Mouse (Mus musculus) midbrain, embryonic 10.5 days (tissue): Measurements from ENCODE around the gene Birc2. TPM values are rescaled to one million over a fixed set of nuclear protein-coding genes. Genes with fewer than 3 reads are reported as not detected.
"Not testable (repeated sequence)": the region's sequence is repeated elsewhere in the genome, so short reads cannot be mapped to it uniquely, and the experiment has no call there.

Experiments
- DNase-seq: peaks from one replicate; pipeline ENCODE4 v3.0.0-alpha.2; 2017; ENCODE audit warnings: low spot score
- H3K27ac ChIP-seq: fragments of 300-500 bp; sonication (generic); replicated peaks from 2 replicates; pipeline ENCODE4 v1.5.1; 2016; ENCODE audit warnings: mild to moderate bottlenecking
- H3K27me3 ChIP-seq: fragments of 300-500 bp; sonication (generic); 2 replicates; pipeline ENCODE4 v1.6.1; 2016; ENCODE audit warnings: low read depth, mild to moderate bottlenecking; ENCODE audit not compliant: poor library complexity, severe bottlenecking
- H3K36me3 ChIP-seq: fragments of 300-500 bp; sonication (generic); 2 replicates; pipeline ENCODE4 v1.6.1; 2016; ENCODE audit warnings: mild to moderate bottlenecking, moderate library complexity
- H3K4me1 ChIP-seq: fragments of 300-500 bp; sonication (generic); 2 replicates; pipeline ENCODE4 v1.6.1; 2016
- H3K4me3 ChIP-seq: fragments of 300-500 bp; sonication (generic); 2 replicates; pipeline ENCODE4 v1.5.1; 2016; ENCODE audit warnings: mild to moderate bottlenecking, moderate library complexity
- H3K9me3 ChIP-seq: fragments of 300-500 bp; sonication (generic); replicated peaks from 2 replicates; pipeline ENCODE4 v1.6.1; 2016; ENCODE audit warnings: mild to moderate bottlenecking
- WGBS: fragments of 180-500 bp; shearing (Covaris S2); methylation state at CpG from one replicate; pipeline ENCODE4 v1.1.7; 2016; 5-methylcytosine and 5-hydroxymethylcytosine counted together
- polyA plus RNA-seq: library from polyadenylated mRNA; unstranded; fragments of >200 nt; fragmentation: Nextera tagmentation; extraction: Ambion mirVana; gene quantifications from 2 replicates; pipeline ENCODE4 v1.2.1, GENCODE M21; 2016

Gene Birc2
- polyA plus RNA-seq, 1 experiment from 2014 or later, result 30.7 TPM

DNA sequence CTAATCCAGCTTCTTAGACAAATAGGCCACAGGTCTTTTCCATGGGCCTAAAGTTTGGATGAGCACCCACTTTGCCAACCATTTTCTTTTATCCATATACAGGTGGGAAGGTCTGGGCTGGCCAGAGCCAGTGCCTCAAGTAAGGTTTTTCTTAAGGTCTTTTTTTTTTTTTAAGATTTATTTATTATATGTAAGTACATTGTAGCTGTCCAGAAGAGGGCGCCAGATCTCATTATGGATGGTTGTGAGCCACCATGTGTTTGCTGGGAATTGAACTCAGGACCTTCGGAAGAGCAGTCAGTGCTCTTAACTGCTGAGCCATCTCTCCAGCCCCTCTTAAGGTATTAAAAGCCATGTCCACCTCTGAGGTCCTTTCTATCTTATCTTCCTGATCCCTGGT is 30.1 kb upstream of the Birc2 start:
- H3K27ac ChIP-seq, H3K4me3 ChIP-seq, DNase-seq, H3K9me3 ChIP-seq, H3K36me3 ChIP-seq, H3K4me1 ChIP-seq, H3K27me3 ChIP-seq: not testable (repeated sequence)
- 95% methylated on average over 2 of the region's 2 CpGs for WGBS

GRCm38 (mm10) chr9:7860976-7861375 is 24.1 kb upstream of the Birc2 start:
- no peaks in the 10 kb centered on the region for H3K27me3 ChIP-seq
- WGBS, result 90% methylated on average over 5 of the region's 5 CpGs
- no peak for DNase-seq
- H3K27ac ChIP-seq, result no peak overlapping the region
- H3K36me3 ChIP-seq, result no peaks in the 10 kb centered on the region
- no peaks in the 10 kb centered on the region for H3K9me3 ChIP-seq
- H3K4me3 ChIP-seq, result no peak overlapping the region
- H3K4me1 ChIP-seq, result no peaks in the 10 kb centered on the region

DNA sequence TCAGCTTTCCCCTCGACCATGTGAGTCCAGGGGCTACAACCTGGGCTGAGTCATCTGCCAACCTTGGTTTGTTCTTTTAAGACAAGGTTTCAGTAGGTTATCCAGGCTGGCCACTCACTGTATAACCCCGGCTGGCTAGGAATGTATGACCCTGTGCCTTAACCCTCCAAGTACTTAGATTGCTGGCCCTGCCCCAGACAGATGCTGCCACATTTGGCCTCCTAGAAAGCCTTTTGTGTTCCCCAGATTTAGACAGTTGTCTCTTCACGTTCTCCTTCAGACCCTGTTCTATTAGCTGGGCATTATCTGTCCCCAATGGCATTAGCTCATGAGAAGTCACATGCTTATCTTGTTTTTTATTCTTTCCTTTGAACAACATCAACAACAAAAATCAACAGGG is 19.0 kb upstream of the Birc2 start:
- WGBS, result 62% methylated on average over 3 of the region's 3 CpGs
- Histone ChIP-seq H3K36me3 (no peaks in the 10 kb centered on the region), H3K4me3 (no peak overlapping the region), H3K4me1 (no peaks in the 10 kb centered on the region), H3K27me3 (no peaks in the 10 kb centered on the region), H3K9me3 (no peaks in the 10 kb centered on the region), H3K27ac (no peak overlapping the region)
- DNase-seq, result no peak

DNA sequence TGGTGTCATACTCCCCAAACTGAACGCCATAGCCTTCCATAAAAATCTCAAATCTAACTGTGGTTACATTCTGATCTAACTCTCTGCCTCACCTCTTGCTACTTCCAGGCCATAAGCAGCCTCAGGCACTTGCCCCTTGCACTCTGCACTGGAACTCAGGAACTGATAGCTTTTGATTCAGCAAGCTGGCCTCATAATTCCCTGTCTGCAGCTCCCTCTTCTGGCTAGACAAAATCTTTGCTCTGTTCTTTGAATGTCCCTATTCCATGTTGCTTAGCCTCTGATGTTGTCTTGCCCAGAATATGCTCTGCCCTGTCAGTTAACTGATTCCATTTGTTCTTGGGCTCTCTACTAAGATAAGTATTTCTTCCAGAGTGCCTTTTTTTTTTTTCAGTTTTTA is 18.5 kb upstream of the Birc2 start:
- H3K27ac ChIP-seq, result no peak overlapping the region
- H3K4me3 ChIP-seq, result no peak overlapping the region
- WGBS, result 47% methylated on average over 1 of the region's 1 CpGs
- H3K27me3 ChIP-seq, result no peaks in the 10 kb centered on the region
- no peaks in the 10 kb centered on the region for H3K4me1 ChIP-seq
- no peaks in the 10 kb centered on the region for H3K36me3 ChIP-seq
- H3K9me3 ChIP-seq, result no peaks in the 10 kb centered on the region
- DNase-seq, result peak; percentile 31

DNA sequence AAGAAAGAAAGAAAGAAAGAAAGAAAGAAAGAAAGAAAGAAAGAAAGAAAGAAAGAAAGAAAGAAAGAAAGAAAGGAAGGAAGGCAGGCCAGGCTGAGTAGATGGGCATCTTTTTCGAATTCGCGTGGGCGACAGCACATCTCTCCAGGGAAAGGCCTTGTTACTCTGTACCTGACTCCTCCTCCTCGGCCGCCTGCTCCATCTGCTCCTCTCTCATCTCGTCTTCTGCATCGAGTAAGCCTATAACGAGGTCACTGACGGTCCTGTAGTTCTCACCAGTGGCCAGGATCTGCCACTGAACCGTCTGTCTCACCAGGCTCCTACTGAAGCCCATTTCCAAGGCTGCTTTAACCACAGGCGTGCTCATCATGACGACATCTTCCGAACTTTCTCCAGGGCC is 17.3 kb upstream of the Birc2 start:
- H3K4me1 ChIP-seq, H3K27ac ChIP-seq, H3K36me3 ChIP-seq, H3K4me3 ChIP-seq, H3K27me3 ChIP-seq, DNase-seq, H3K9me3 ChIP-seq: not testable (repeated sequence)
- 79% methylated on average over 14 of the region's 14 CpGs for WGBS

DNA sequence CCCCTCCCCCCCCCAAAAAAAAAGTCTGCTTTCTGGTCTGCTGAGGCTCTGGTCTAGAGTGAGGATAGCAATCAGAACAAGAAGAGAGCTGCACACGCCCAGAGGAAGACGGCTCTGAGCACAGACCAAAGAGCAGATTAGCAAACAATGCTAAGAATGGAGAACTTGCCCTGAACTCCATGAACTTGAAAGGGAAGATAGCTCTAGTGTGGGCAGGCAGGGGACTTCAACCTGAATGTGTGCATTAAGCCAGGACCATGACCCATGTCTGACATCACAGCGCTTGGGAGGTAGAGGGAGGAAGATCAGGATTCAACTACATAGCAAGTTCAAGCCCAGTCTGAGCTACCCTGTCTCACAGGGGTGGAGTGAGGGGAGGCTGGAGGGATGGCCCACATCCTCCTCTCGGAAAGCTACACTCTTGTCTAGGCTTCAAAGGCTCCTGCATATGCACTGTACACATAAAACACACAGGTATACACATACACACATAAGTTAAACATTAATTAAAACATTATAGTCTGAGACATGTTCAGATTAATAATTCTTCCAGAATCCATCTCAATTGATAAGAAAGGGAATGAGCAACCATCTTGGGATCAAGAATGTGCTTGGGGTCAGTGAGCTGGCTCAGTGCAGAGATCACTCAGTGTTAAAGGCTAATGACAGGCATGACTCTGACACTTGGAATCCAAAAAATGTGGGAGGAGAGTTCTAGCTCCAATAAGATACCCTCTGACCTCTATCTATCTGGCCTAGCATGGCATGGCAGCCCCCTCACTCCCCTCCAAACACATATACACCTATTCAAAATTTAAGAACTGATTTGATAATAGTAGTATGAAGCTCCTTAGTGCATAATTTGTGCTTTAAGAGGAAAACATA is 15.7 kb upstream of the Birc2 start:
- 87% methylated on average over 4 of the region's 4 CpGs for WGBS
- no peak for DNase-seq
- no peaks in the 10 kb centered on the region for H3K4me1 ChIP-seq
- no peaks in the 10 kb centered on the region for H3K9me3 ChIP-seq
- no peaks in the 10 kb centered on the region for H3K36me3 ChIP-seq
- no peaks in the 10 kb centered on the region for H3K27me3 ChIP-seq
- no peak overlapping the region for H3K27ac ChIP-seq
- no peak overlapping the region for H3K4me3 ChIP-seq

DNA sequence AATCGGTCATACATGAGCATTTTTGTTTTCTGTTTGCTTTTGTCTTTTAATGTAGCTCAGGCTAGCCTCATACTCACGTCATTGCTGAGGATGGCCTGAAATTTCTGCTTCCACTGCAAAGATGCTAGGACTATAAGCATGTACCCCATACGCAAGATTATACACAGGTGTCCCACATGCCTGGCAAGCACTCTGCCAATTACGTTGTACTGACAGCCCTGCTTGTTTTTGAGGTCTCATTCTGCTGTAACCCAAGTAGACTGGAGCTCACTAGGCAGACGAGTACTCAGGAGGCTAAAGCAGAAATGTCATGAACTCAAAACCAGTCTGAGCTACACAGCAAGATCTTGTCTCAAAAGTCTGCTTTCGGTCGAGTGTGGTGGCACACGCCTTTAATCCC is 15.0 kb upstream of the Birc2 start:
- Histone ChIP-seq H3K9me3 (no peaks in the 10 kb centered on the region), H3K36me3 (no peaks in the 10 kb centered on the region), H3K27me3 (no peaks in the 10 kb centered on the region), H3K27ac (no peak overlapping the region), H3K4me3 (no peak overlapping the region), H3K4me1 (no peaks in the 10 kb centered on the region)
- 92% methylated on average over 8 of the region's 8 CpGs for WGBS
- no peak for DNase-seq

- DNase-seq, result no peak
- WGBS, result 93% methylated on average over 18 of the region's 18 CpGs
- Histone ChIP-seq H3K4me1 (no peaks in the 10 kb centered on the region), H3K27me3 (no peaks in the 10 kb centered on the region), H3K27ac (no peak overlapping the region), H3K36me3 (no peaks in the 10 kb centered on the region), H3K9me3 (no peaks in the 10 kb centered on the region), H3K4me3 (no peak overlapping the region)
Observed at GRCm38 (mm10) chr9:7848191-7848590, 11.3 kb upstream of the Birc2 start.

GRCm38 (mm10) chr9:7846667-7847199 is 9.9 kb upstream of the Birc2 start:
- no peak overlapping the region for H3K27ac ChIP-seq
- H3K9me3 ChIP-seq, result no peaks in the 10 kb centered on the region
- no peaks in the 10 kb centered on the region for H3K36me3 ChIP-seq
- no peak overlapping the region for H3K4me3 ChIP-seq
- 86% methylated on average over 1 of the region's 1 CpGs for WGBS
- no peaks in the 10 kb centered on the region for H3K27me3 ChIP-seq
- no peak for DNase-seq
- no peaks in the 10 kb centered on the region for H3K4me1 ChIP-seq

- Histone ChIP-seq H3K27ac (no peak overlapping the region), H3K9me3 (no peaks in the 10 kb centered on the region), H3K36me3 (no peaks in the 10 kb centered on the region), H3K4me3 (no peak overlapping the region), H3K27me3 (no peaks in the 10 kb centered on the region), H3K4me1 (no peaks in the 10 kb centered on the region)
- WGBS, result 81% methylated on average over 4 of the region's 4 CpGs
- DNase-seq, result no peak
Observed at GRCm38 (mm10) chr9:7845216-7845895, 8.5 kb upstream of the Birc2 start.

DNA sequence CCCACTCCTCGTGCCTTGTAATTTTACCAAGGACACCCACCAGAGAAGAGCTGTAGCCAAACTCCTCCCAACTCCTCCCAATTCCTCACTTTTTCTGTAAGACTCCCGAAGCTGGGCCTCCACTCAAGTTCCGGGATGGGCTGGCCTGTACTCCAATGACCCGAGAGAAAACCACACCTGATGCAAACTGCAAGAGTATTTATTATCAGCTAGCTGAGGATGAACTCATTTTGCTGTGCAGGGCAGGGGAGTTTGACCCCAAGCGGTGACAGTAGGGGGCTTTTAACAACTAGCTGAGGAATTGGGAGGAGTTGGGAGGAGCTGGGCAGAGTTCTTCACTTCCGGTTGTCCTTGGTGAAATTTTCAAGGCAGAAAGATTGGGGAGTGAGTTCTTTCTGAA is 4.4 kb upstream of the Birc2 start:
- Histone ChIP-seq H3K36me3 (no peaks in the 10 kb centered on the region), H3K9me3 (no peaks in the 10 kb centered on the region), H3K4me1 (peaks cover 8% of the 10 kb centered on the region), H3K27ac (no peak overlapping the region), H3K4me3 (no peak overlapping the region), H3K27me3 (no peaks in the 10 kb centered on the region)
- 81% methylated on average over 6 of the region's 6 CpGs for WGBS
- no peak for DNase-seq

GRCm38 (mm10) chr9:7837806-7838440 is 1.1 kb upstream of the Birc2 start:
- H3K36me3 ChIP-seq, result peaks cover 15% of the 10 kb centered on the region
- peak; percentile 59 for DNase-seq
- H3K27me3 ChIP-seq, result no peaks in the 10 kb centered on the region
- 29% methylated on average over 14 of the region's 14 CpGs for WGBS
- H3K9me3 ChIP-seq, result no peaks in the 10 kb centered on the region
- peak overlapping the region; percentile 97 for H3K27ac ChIP-seq
- H3K4me3 ChIP-seq, result peak overlapping the region; percentile 68
- peaks cover 20% of the 10 kb centered on the region for H3K4me1 ChIP-seq

DNA sequence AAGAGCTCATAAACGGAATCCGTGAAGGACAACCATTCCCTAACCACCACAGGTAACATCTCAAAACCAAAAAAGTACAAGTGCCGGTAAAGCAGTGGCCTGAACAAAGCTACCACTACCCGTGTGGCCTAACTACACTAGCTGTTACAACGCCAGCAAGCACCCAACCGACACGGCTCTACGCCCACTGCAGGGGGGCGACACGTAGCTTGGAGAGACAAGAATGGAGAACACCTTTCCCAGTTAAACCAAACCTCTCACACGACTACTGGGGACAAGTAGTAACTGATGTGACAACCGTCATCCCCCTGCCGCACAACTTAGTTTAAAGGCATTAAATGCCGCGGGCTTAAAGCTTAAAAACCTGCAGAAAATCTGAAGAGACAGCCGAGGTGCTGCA is 533 bp downstream of the Birc2 start:
- peak overlapping the region; percentile 97 for H3K27ac ChIP-seq
- peak overlapping the region; percentile 68 for H3K4me3 ChIP-seq
- H3K4me1 ChIP-seq, result peaks cover 29% of the 10 kb centered on the region
- DNase-seq, result peak; percentile 64
- H3K27me3 ChIP-seq, result no peaks in the 10 kb centered on the region
- no peaks in the 10 kb centered on the region for H3K9me3 ChIP-seq
- peaks cover 28% of the 10 kb centered on the region for H3K36me3 ChIP-seq
- WGBS, result under 1% methylated on average over 16 of the region's 16 CpGs
